Mouse (Mus musculus): ENCODE data around the gene Gm49333. TPM values are rescaled to one million over a fixed set of nuclear protein-coding genes. Genes with fewer than 3 reads are reported as not detected.

Gm49333 gene
- polyA plus RNA-seq, 1 experiment from 2014 or later, result not detected

GRCm38 (mm10) chr16:20670291-20670690 is 58.9 kb downstream of the Gm49333 start:
- peaks cover 1% of the 10 kb centered on the region; the same call in 1 of the 2 replicates for H3K36me3 ChIP-seq (replicated peaks; ENCODE audit: control insufficient read depth, insufficient read depth, low read depth, low read length)
- DNase-seq (ENCODE audit: low spot score), result no peak

DNA sequence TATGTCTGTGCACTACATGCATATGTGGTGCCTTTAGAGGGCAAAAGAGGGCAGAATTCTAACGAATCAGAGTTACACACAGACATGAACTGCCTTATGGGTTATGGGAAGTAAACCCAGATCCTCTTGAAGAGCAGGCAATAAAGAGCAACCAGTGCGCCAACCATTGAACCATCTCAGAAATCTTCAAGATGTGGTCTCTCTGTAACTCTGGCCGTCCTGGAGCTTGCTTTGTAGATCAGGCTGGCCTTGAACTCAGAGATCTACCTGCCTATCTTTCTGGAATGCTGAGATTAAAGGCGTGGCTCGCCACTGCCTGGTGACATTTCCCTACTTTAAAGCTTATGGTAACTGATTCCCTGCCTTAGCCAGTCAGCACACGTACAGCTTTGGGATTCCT is 60.5 kb downstream of the Gm49333 start:
- no peak for ATAC-seq (replicated peaks; ENCODE audit: insufficient number of reproducible peaks, low FRiP score, low TSS enrichment, low read depth)
- no peak overlapping the region; the same call in 1 of the 2 replicates for H3K9ac ChIP-seq (replicated peaks; ENCODE audit: low read length)
- no peaks in the 10 kb centered on the region for H3K27me3 ChIP-seq (ENCODE audit: control insufficient read depth, insufficient read depth, low read length)
- no peak for DNase-seq (ENCODE audit: low spot score)
- no peaks in the 10 kb centered on the region for H3K9me3 ChIP-seq (replicated peaks; ENCODE audit: control insufficient read depth, low read length)
- peaks cover 7% of the 10 kb centered on the region for H3K4me1 ChIP-seq (ENCODE audit: control insufficient read depth, insufficient read depth, low read length)
- 26% methylated on average over 6 of the region's 6 CpGs for WGBS
- no peak overlapping the region for H3K27ac ChIP-seq (replicated peaks; ENCODE audit: low read depth, low read length)
- H3K4me2 ChIP-seq (ENCODE audit: low read depth, low read length), result peak overlapping the region; percentile 51
- H3K4me3 ChIP-seq (ENCODE audit: low read depth, low read length), result peak overlapping the region; percentile 80
- peaks cover 9% of the 10 kb centered on the region for H3K36me3 ChIP-seq (replicated peaks; ENCODE audit: control insufficient read depth, insufficient read depth, low read depth, low read length)

More at GRCm38 (mm10) chr16:20670291-20670690, 58.9 kb downstream of the Gm49333 start:
- 75% methylated on average over 3 of the region's 3 CpGs for WGBS
- Histone ChIP-seq H3K4me2 (ENCODE audit: low read depth, low read length) (no peak overlapping the region), H3K9ac (replicated peaks; ENCODE audit: low read length) (no peak overlapping the region), H3K4me3 (ENCODE audit: low read depth, low read length) (no peak overlapping the region), H3K27me3 (ENCODE audit: control insufficient read depth, insufficient read depth, low read length) (no peaks in the 10 kb centered on the region), H3K9me3 (replicated peaks; ENCODE audit: control insufficient read depth, low read length) (no peaks in the 10 kb centered on the region), H3K4me1 (ENCODE audit: control insufficient read depth, insufficient read depth, low read length) (peaks cover 7% of the 10 kb centered on the region), H3K27ac (replicated peaks; ENCODE audit: low read depth, low read length) (no peak overlapping the region)
- no peak for ATAC-seq (replicated peaks; ENCODE audit: insufficient number of reproducible peaks, low FRiP score, low TSS enrichment, low read depth)

- Histone ChIP-seq H3K9ac (replicated peaks; ENCODE audit: low read length) (peak overlapping the region; percentile 97), H3K36me3 (replicated peaks; ENCODE audit: control insufficient read depth, insufficient read depth, low read depth, low read length) (peaks cover 9% of the 10 kb centered on the region), H3K4me3 (ENCODE audit: low read depth, low read length) (peak overlapping the region; percentile 80), H3K27ac (replicated peaks; ENCODE audit: low read depth, low read length) (peak overlapping the region; percentile 93), H3K4me2 (ENCODE audit: low read depth, low read length) (peak overlapping the region; percentile 51), H3K9me3 (replicated peaks; ENCODE audit: control insufficient read depth, low read length) (no peaks in the 10 kb centered on the region), H3K4me1 (ENCODE audit: control insufficient read depth, insufficient read depth, low read length) (peaks cover 7% of the 10 kb centered on the region), H3K27me3 (ENCODE audit: control insufficient read depth, insufficient read depth, low read length) (no peaks in the 10 kb centered on the region)
- under 1% methylated on average over 38 of the region's 38 CpGs for WGBS
- ATAC-seq (replicated peaks; ENCODE audit: insufficient number of reproducible peaks, low FRiP score, low TSS enrichment, low read depth), result peak; percentile 95
- peak; percentile 98 for DNase-seq (ENCODE audit: low spot score)
Observed at GRCm38 (mm10) chr16:20672500-20672902, 61.1 kb downstream of the Gm49333 start.

DNA sequence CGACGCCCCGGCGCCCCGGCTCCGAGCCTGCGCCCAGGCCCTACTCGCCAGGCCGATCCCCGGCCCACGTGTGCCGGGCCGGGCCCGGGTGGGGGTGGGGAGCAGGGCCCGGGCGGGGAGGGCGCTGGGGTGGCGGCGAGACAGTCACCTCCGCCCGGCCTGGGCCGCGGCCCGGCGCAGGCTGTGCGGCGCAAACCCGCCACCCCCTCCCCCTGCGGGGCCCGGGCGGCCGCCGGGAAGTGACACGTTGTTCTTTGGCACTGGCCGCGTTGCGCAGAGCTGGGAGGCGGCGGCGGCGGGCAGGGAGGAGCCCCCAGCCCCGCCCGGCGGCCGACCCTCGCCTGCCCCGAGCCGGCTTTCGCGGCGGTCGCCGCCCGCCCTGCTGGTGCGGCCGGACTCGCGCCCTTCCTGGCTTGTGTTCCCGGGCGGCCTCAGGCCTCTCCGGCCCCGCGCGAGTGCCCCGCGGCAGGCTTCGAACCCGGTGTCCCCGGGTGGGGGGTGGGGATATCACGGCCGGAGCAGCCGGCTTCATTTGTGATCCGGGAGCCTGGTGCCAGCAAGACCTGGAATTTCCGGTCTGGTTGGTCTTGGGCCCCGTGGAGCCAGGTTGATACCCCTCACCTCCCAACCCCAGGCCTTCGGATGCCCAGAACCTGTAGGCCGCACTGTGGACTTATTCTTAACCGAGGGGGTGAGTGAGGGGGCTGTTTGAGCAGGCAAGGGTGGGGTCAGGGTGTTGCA is 61.7 kb downstream of the Gm49333 start:
- Histone ChIP-seq H3K4me3 (ENCODE audit: low read depth, low read length) (peak overlapping the region; percentile 80), H3K9me3 (replicated peaks; ENCODE audit: control insufficient read depth, low read length) (no peaks in the 10 kb centered on the region), H3K4me1 (ENCODE audit: control insufficient read depth, insufficient read depth, low read length) (peaks cover 7% of the 10 kb centered on the region), H3K9ac (replicated peaks; ENCODE audit: low read length) (peak overlapping the region; percentile 97), H3K27me3 (ENCODE audit: control insufficient read depth, insufficient read depth, low read length) (no peaks in the 10 kb centered on the region), H3K27ac (replicated peaks; ENCODE audit: low read depth, low read length) (peak overlapping the region; percentile 93), H3K36me3 (replicated peaks; ENCODE audit: control insufficient read depth, insufficient read depth, low read depth, low read length) (peaks cover 9% of the 10 kb centered on the region), H3K4me2 (ENCODE audit: low read depth, low read length) (peak overlapping the region; percentile 91)
- ATAC-seq (replicated peaks; ENCODE audit: insufficient number of reproducible peaks, low FRiP score, low TSS enrichment, low read depth) (peak; percentile 7), DNase-seq (ENCODE audit: low spot score) (peak; percentile 37)
- under 1% methylated on average over 62 of the region's 78 CpGs for WGBS

DNA sequence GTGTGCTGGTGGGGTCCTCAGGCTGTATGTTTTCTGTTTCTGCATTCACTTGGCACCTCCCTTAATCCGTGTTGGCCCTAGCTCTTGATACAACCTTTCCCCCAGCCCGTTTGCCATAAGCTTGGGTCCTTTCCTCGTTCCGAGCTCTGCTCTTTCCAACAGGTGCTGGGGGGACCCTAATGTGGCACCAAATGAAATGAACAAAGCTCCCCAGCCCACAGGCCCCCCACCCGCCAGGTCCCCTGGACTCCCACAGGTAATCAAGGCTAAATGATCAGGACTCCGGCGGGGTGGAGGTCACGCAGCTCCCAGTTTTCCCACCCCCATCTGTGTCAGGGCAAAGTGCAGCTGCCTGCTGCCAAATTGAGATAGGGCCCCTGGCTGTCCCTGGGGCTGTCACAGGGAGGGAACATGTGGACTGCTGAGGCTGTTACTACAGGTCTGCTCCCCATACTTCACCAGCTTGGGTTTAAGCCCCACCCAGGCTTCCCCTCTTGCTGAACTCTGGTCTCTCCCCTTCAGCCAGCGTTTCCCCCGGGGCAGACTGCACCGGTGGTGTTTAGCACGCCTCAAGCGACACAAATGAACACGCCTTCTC is 62.4 kb downstream of the Gm49333 start:
- peaks cover 7% of the 10 kb centered on the region for H3K4me1 ChIP-seq (ENCODE audit: control insufficient read depth, insufficient read depth, low read length)
- peak overlapping the region; percentile 93 for H3K27ac ChIP-seq (replicated peaks; ENCODE audit: low read depth, low read length)
- H3K9me3 ChIP-seq (replicated peaks; ENCODE audit: control insufficient read depth, low read length), result no peaks in the 10 kb centered on the region
- no peaks in the 10 kb centered on the region for H3K27me3 ChIP-seq (ENCODE audit: control insufficient read depth, insufficient read depth, low read length)
- H3K4me3 ChIP-seq (ENCODE audit: low read depth, low read length), result peak overlapping the region; percentile 80
- DNase-seq (ENCODE audit: low spot score) (no peak), ATAC-seq (replicated peaks; ENCODE audit: insufficient number of reproducible peaks, low FRiP score, low TSS enrichment, low read depth) (no peak)
- H3K36me3 ChIP-seq (replicated peaks; ENCODE audit: control insufficient read depth, insufficient read depth, low read depth, low read length), result peaks cover 12% of the 10 kb centered on the region
- peak overlapping the region; percentile 97 for H3K9ac ChIP-seq (replicated peaks; ENCODE audit: low read length)
- WGBS, result 8% methylated on average over 14 of the region's 14 CpGs
- H3K4me2 ChIP-seq (ENCODE audit: low read depth, low read length), result peak overlapping the region; percentile 91

- peaks cover 21% of the 10 kb centered on the region for H3K36me3 ChIP-seq (replicated peaks; ENCODE audit: control insufficient read depth, insufficient read depth, low read depth, low read length)
- H3K9me3 ChIP-seq (replicated peaks; ENCODE audit: control insufficient read depth, low read length), result no peaks in the 10 kb centered on the region
- H3K9ac ChIP-seq (replicated peaks; ENCODE audit: low read length), result no peak overlapping the region
- no peaks in the 10 kb centered on the region for H3K27me3 ChIP-seq (ENCODE audit: control insufficient read depth, insufficient read depth, low read length)
- ATAC-seq (replicated peaks; ENCODE audit: insufficient number of reproducible peaks, low FRiP score, low TSS enrichment, low read depth) (no peak), DNase-seq (ENCODE audit: low spot score) (no peak)
- H3K4me2 ChIP-seq (ENCODE audit: low read depth, low read length), result no peak overlapping the region
- H3K4me1 ChIP-seq (ENCODE audit: control insufficient read depth, insufficient read depth, low read length), result peaks cover 7% of the 10 kb centered on the region
- WGBS, result 91% methylated on average over 6 of the region's 6 CpGs
- H3K27ac ChIP-seq (replicated peaks; ENCODE audit: low read depth, low read length), result no peak overlapping the region
- H3K4me3 ChIP-seq (ENCODE audit: low read depth, low read length), result no peak overlapping the region
Observed at GRCm38 (mm10) chr16:20675213-20675612, 63.8 kb downstream of the Gm49333 start.

- H3K4me2 ChIP-seq (ENCODE audit: low read depth, low read length), result no peak overlapping the region
- H3K27me3 ChIP-seq (ENCODE audit: control insufficient read depth, insufficient read depth, low read length), result no peaks in the 10 kb centered on the region
- WGBS, result 86% methylated on average over 4 of the region's 4 CpGs
- H3K27ac ChIP-seq (replicated peaks; ENCODE audit: low read depth, low read length), result no peak overlapping the region
- no peak overlapping the region for H3K9ac ChIP-seq (replicated peaks; ENCODE audit: low read length)
- H3K4me1 ChIP-seq (ENCODE audit: control insufficient read depth, insufficient read depth, low read length), result peaks cover 7% of the 10 kb centered on the region
- H3K9me3 ChIP-seq (replicated peaks; ENCODE audit: control insufficient read depth, low read length), result no peaks in the 10 kb centered on the region
- DNase-seq (ENCODE audit: low spot score), result peak; percentile 22
- ATAC-seq (replicated peaks; ENCODE audit: insufficient number of reproducible peaks, low FRiP score, low TSS enrichment, low read depth), result no peak
- peaks cover 26% of the 10 kb centered on the region for H3K36me3 ChIP-seq (replicated peaks; ENCODE audit: control insufficient read depth, insufficient read depth, low read depth, low read length)
- H3K4me3 ChIP-seq (ENCODE audit: low read depth, low read length), result no peak overlapping the region
Observed at GRCm38 (mm10) chr16:20676702-20677101, 65.3 kb downstream of the Gm49333 start.

DNA sequence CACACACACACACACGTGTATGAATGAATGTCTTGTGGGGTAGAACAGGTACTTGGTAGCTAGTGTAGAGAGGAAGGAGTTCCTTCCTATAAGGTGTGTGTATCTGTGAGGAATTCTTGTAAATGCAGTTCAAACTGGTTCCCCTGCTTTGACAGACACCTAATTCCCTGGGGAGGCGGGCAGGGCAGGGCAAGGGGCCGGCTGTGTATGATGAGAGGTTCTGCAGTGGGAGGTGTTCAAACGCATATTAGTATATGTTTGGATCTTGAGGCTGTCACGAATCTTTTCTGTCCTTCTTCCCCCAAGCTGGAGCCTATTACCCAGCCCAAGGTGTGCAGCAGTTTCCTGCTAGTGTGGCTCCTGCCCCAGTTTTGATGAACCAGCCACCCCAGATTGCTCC is 66.0 kb downstream of the Gm49333 start:
- H3K9me3 ChIP-seq (replicated peaks; ENCODE audit: control insufficient read depth, low read length), result no peaks in the 10 kb centered on the region
- no peak overlapping the region for H3K4me2 ChIP-seq (ENCODE audit: low read depth, low read length)
- no peak for DNase-seq (ENCODE audit: low spot score)
- no peak overlapping the region for H3K9ac ChIP-seq (replicated peaks; ENCODE audit: low read length)
- no peaks in the 10 kb centered on the region for H3K27me3 ChIP-seq (ENCODE audit: control insufficient read depth, insufficient read depth, low read length)
- WGBS, result 86% methylated on average over 5 of the region's 5 CpGs
- ATAC-seq (replicated peaks; ENCODE audit: insufficient number of reproducible peaks, low FRiP score, low TSS enrichment, low read depth), result no peak
- H3K4me1 ChIP-seq (ENCODE audit: control insufficient read depth, insufficient read depth, low read length), result peaks cover 7% of the 10 kb centered on the region
- H3K4me3 ChIP-seq (ENCODE audit: low read depth, low read length), result no peak overlapping the region
- H3K27ac ChIP-seq (replicated peaks; ENCODE audit: low read depth, low read length), result no peak overlapping the region
- H3K36me3 ChIP-seq (replicated peaks; ENCODE audit: control insufficient read depth, insufficient read depth, low read depth, low read length), result peaks cover 33% of the 10 kb centered on the region
